Mouse (Mus musculus): ENCODE data around the gene Dennd5b. TPM values are rescaled to one million over a fixed set of nuclear protein-coding genes. Genes with fewer than 3 reads are reported as not detected.
"Not testable (repeated sequence)": the region's sequence is repeated elsewhere in the genome, so short reads cannot be mapped to it uniquely, and the experiment has no call there.

Gene Dennd5b
- total RNA-seq, 4 experiments from 2014 or later = 16.5 to 25.7 (median 20.6) TPM

GRCm38 (mm10) chr6:149005009-149005408 lies 96.5 kb downstream of the Dennd5b start:
- no peak for DNase-seq

GRCm38 (mm10) chr6:148994327-148994999 lies 107.0 kb downstream of the Dennd5b start:
- no peak for DNase-seq

- DNase-seq = no peak
Observed at GRCm38 (mm10) chr6:148993117-148994077, 108.1 kb downstream of the Dennd5b start.

- no peak for DNase-seq
Observed at GRCm38 (mm10) chr6:148992373-148993116, 108.9 kb downstream of the Dennd5b start.

- no peak for DNase-seq
Observed at GRCm38 (mm10) chr6:148991660-148992372, 109.7 kb downstream of the Dennd5b start.

- not testable (repeated sequence) for DNase-seq
Observed at GRCm38 (mm10) chr6:148989792-148990491, 111.5 kb downstream of the Dennd5b start.

GRCm38 (mm10) chr6:148986003-148986402 lies 115.5 kb downstream of the Dennd5b start:
- DNase-seq = no peak

GRCm38 (mm10) chr6:148980495-148980894 lies 121.0 kb downstream of the Dennd5b start:
- DNase-seq = no peak

GRCm38 (mm10) chr6:148975096-148975495 lies 126.4 kb downstream of the Dennd5b start:
- no peak for DNase-seq

GRCm38 (mm10) chr6:148972891-148973290 lies 128.6 kb downstream of the Dennd5b start:
- DNase-seq = no peak

GRCm38 (mm10) chr6:148972059-148972848 lies 129.2 kb downstream of the Dennd5b start:
- DNase-seq = no peak

- no peak for DNase-seq
Observed at GRCm38 (mm10) chr6:148971385-148971940, 130.0 kb downstream of the Dennd5b start.

- DNase-seq = no peak
Observed at GRCm38 (mm10) chr6:148961285-148961684, 140.2 kb downstream of the Dennd5b start.

- no peak for DNase-seq
Observed at GRCm38 (mm10) chr6:148959540-148960238, 141.8 kb downstream of the Dennd5b start.

GRCm38 (mm10) chr6:148958712-148959111 lies 142.8 kb downstream of the Dennd5b start:
- DNase-seq = no peak

GRCm38 (mm10) chr6:148957046-148957445 lies 144.4 kb downstream of the Dennd5b start:
- no peak for DNase-seq

- no peak for DNase-seq
Observed at GRCm38 (mm10) chr6:148955641-148956420, 145.6 kb downstream of the Dennd5b start.

- no peak for DNase-seq
Observed at GRCm38 (mm10) chr6:148946881-148947405, 154.5 kb downstream of the Dennd5b start.

- DNase-seq = peak; percentile 97
Observed at GRCm38 (mm10) chr6:148946409-148946742, 155.1 kb downstream of the Dennd5b start, which contains the start of gene Sinhcaf. Sinhcaf (minus strand) TSS chr6:148946467.
